ENCODE assay signal across 17 mouse cellular contexts in the genomic region with DNA sequence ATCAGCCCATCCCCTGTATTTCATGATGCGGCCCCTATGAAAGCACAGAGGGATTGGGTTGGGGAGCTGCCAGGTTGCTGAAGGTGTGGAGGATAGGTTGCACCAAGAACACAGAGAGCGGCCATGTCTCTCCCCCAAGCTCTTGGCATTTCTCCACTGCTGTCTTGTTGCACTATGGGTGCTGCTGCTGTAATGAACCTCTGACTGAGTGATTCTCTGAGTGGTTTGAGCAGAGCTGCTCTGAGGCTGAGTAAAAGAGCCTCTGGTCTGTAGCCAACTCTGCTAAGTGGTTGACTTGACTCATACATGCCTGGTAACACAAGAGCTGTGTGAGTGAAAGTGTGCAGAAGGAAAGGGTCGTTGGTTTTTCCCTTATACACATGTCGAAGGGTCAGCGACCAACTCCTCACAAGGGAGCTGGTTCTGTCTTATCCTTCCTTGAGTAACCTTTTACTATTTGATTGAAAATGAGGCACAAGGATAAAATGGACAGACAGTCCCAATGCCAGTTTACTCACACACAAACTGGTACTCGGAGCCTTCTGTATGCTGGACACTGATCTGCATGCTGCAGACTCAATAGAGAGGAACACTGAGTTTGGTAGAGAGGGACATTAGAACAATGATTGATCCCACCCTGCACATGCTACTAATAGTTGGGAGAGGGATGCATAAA. TPM values are rescaled to one million over a fixed set of nuclear protein-coding genes. Genes with fewer than 3 reads are reported as not detected.
"Had no signal": no experiment of that assay in that cellular context is flagged by ENCODE, and none has a peak within 500 bp of the region (broad histone marks: within the 10 kb centered on the region; RNA-seq: fewer than 3 reads in every experiment).

No protein-coding gene starts in this region.

RNA-seq across cellular contexts. Expression of a gene that starts 0.8 kb away (rescaled TPM):
- polyA plus RNA-seq: midbrain, embryonic 11.5 days had no signal

RNA-seq across cellular contexts. Expression of a gene that starts 30.4 kb away (rescaled TPM):
- total RNA-seq: layer of hippocampus, postnatal 14 days; left cerebral cortex, adult 18-20 months; left cerebral cortex, postnatal 10 days; monocyte, adult 5-6 weeks had no signal
- polyA plus RNA-seq: kidney, embryonic 15.5 days; large intestine, adult 2 months; limb, embryonic 13.5 days; liver, embryonic 11.5 days; liver, embryonic 15.5 days; midbrain, embryonic 11.5 days; midbrain, embryonic 15.5 days; neural tube, embryonic 13.5 days; stomach, embryonic 15.5 days had no signal

RNA-seq across cellular contexts. Expression of a gene that starts 32.3 kb away (rescaled TPM):
- total RNA-seq: left cerebral cortex, postnatal 4 days had no signal
- polyA plus RNA-seq: limb, embryonic 13.5 days; midbrain, embryonic 11.5 days; neural tube, embryonic 13.5 days had no signal

RNA-seq across cellular contexts. Expression of a gene that starts 47.8 kb away (rescaled TPM):
- total RNA-seq: layer of hippocampus, adult 8-10 months; layer of hippocampus, postnatal 14 days; left cerebral cortex, adult 18-20 months; left cerebral cortex, postnatal 10 days; left cerebral cortex, postnatal 4 days; megakaryocyte, adult 5-6 weeks; monocyte, adult 5-6 weeks had no signal
- polyA plus RNA-seq: kidney, embryonic 15.5 days; large intestine, adult 2 months; limb, embryonic 13.5 days; liver, embryonic 11.5 days; liver, embryonic 15.5 days; lung, adult 2 months; midbrain, embryonic 11.5 days; midbrain, embryonic 15.5 days; neural tube, embryonic 13.5 days; stomach, embryonic 15.5 days had no signal
